Mouse (Mus musculus) olfactory bulb, adult 2 months (tissue): ENCODE data around the gene AI593442.

Experiments
- CTCF ChIP-seq: fragments of 200-500 bp; IDR thresholded peaks from 2 replicates; pipeline ENCODE4 v1.5.1; 2012; ENCODE audit warnings: low read depth, mild to moderate bottlenecking, low read length, moderate library complexity; ENCODE audit not compliant: insufficient read depth
- POLR2A ChIP-seq: fragments of 200-500 bp; IDR thresholded peaks from 2 replicates; pipeline ENCODE4 v1.6.1; 2012; ENCODE audit warnings: mild to moderate bottlenecking, low read depth, low read length, moderate library complexity; ENCODE audit not compliant: insufficient read depth

GRCm38 (mm10) chr9:52680036-52680435 lies 456 bp upstream of the AI593442 start:
- TF ChIP-seq POLR2A, result no peak
- TF ChIP-seq CTCF, result no peak
